Mouse (Mus musculus) brain, adult 2 months (tissue): ENCODE measurements around the gene Serpina1d.
"Not testable (repeated sequence)": the region's sequence is repeated elsewhere in the genome, so short reads cannot be mapped to it uniquely, and the experiment has no call there.

Source experiments
- DNase-seq: peaks from one replicate; pipeline ENCODE4 v3.0.0; 2011; ENCODE audit warnings: low read depth, low spot score

Gene Serpina1d

DNA sequence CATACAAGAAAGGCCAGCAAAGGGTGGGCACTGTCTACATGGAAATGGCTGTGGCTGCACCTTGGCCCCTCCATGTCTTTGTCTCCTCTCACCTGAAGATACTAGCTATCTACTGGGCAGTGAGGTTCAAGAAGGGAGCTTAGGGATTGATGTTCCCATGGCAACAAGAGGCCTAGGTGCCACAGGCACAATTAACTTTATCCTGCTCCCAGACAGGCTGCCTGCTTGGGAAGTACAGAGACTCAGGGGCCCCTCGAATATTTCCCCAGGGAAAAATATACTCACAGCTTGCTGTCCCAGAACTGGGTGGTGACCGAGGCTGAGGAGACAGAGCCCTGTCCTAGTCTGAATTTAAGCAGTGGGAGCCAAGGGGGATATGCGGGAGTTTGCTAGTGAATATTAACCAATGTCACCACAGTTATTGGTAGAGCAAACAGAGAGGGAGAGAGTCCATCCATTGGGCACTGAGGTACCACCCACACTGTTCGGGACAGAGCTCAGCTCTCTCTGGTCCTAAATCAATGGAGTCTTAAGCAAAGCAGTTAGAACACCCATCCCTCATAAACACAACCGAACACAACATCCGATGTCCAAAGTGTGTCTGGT is at the start of gene Serpina1d:
Gene Serpina1d, minus strand, starts transcription at position 347 of the 606 bp plus-strand sequence.
- not testable (repeated sequence) for DNase-seq

GRCm38 (mm10) chr12:103770597-103770996 is 2.8 kb downstream of the Serpina1d start:
- DNase-seq, result not testable (repeated sequence)

DNA sequence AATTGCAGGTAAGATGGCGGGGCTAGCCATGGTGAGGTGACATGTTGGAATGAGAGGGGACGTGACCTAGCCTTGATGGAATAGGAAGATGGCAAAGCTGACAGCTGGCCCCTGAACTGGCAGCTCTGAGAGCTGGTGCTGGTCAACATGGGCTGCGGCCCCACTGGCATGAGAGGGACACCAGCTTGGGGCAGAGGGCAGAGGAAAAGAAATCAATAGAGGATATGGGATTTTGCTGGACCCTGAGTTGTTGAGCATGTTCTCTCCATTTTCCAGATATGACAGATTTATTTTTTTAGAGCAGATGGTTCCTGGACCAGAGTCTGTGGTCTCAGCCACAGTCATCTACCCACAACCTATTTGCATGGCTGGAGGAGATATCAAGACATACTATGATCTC is 10.3 kb downstream of the Serpina1d start:
- not testable (repeated sequence) for DNase-seq

DNA sequence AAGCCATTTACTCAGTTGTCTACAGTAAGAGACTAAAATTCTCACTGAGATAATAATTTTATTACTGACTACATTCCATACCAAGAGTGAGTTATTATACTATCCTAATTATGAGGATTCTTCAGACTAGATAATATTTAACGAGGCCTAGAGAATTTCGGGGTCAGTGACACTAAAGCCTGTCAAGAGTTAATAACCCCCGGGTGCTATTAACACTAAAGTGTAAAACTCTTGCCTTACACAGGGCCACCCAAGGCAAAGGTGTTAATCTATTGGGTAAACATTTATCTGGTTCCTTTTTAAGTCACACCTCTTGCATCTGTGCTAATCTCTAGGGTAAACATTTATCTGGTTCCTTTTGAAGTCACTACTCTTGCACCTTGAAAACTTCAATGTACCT is 13.1 kb downstream of the Serpina1d start:
- not testable (repeated sequence) for DNase-seq

GRCm38 (mm10) chr12:103745957-103746356 is 27.4 kb downstream of the Serpina1d start:
- not testable (repeated sequence) for DNase-seq

GRCm38 (mm10) chr12:103737791-103738580 is 35.4 kb downstream of the Serpina1d start:
- not testable (repeated sequence) for DNase-seq

DNA sequence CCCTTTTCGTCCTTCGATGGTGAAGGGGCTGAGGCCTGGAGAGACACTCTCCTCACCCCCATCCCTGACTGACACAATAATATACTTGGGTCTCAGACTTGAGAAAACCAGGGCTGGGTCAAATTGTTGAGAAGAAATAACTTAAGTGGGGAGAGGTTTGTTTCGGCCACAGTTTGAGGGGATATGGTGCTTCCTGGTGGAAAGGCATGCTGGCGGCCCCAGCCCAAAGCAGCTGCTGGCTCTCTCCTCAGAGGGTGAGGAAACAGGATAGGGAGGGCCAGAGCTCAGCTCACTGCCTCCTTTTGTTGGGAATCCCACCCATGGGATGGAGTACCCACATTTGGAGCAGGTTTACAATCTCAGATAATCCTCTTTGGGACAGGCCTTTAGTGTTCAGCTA is 37.8 kb downstream of the Serpina1d start:
- DNase-seq, result not testable (repeated sequence)

- not testable (repeated sequence) for DNase-seq
These were observed 38.3 kb downstream of the Serpina1d start for GRCm38 (mm10) chr12:103735101-103735500.
